Mouse (Mus musculus) myocyte (in vitro differentiated cells): Measurements from ENCODE around the gene Adamts18.

Experiments
- POLR2A ChIP-seq: IDR thresholded peaks from one replicate; pipeline ENCODE4 v1.6.1; 2011; ENCODE audit warnings: low read depth, mild to moderate bottlenecking, control low read depth, moderate library complexity; ENCODE audit not compliant: insufficient read length
- USF1 ChIP-seq: IDR thresholded peaks from one replicate; pipeline ENCODE4 v1.6.1; 2011; ENCODE audit warnings: low read depth, mild to moderate bottlenecking, control low read depth, moderate library complexity

GRCm38 (mm10) chr8:113848081-113848652 lies 371 bp downstream of the Adamts18 start:
- TF ChIP-seq USF1 (no peak), POLR2A (no peak)
